Mouse (Mus musculus) frontal cortex, postnatal 25 days (tissue): ENCODE measurements around the gene Ildr2.
A peak's percentile ranks its signal among the peaks of the same experiment; 100 is the strongest.

Experiments
- DNase-seq, 2 experiments: peaks; one replicate each; pipeline ENCODE4 v3.0.0; 2022; ENCODE audit warnings: low spot score in 2 of 2

Ildr2 gene

GRCm38 (mm10) chr1:166283451-166283850 is 29.5 kb downstream of the Ildr2 start:
- no peak for DNase-seq

GRCm38 (mm10) chr1:166284390-166284789 is 30.5 kb downstream of the Ildr2 start:
- no peak for DNase-seq

- DNase-seq, result no peak
These were observed 32.3 kb downstream of the Ildr2 start for GRCm38 (mm10) chr1:166286231-166286630.

GRCm38 (mm10) chr1:166290562-166290961 is 36.6 kb downstream of the Ildr2 start:
- no peak for DNase-seq

- no peak for DNase-seq
These were observed 39.1 kb downstream of the Ildr2 start for GRCm38 (mm10) chr1:166293086-166293485.

GRCm38 (mm10) chr1:166295548-166295947 is 41.6 kb downstream of the Ildr2 start:
- no peak for DNase-seq

GRCm38 (mm10) chr1:166296371-166296770 is 42.4 kb downstream of the Ildr2 start:
- no peak for DNase-seq

GRCm38 (mm10) chr1:166296971-166297370 is 43.0 kb downstream of the Ildr2 start:
- DNase-seq, result no peak

GRCm38 (mm10) chr1:166297499-166298111 is 43.7 kb downstream of the Ildr2 start:
- no peak for DNase-seq

GRCm38 (mm10) chr1:166298884-166299283 is 44.9 kb downstream of the Ildr2 start:
- no peak for DNase-seq

GRCm38 (mm10) chr1:166299821-166300220 is 45.9 kb downstream of the Ildr2 start:
- DNase-seq, result no peak

- DNase-seq, result no peak
These were observed 46.6 kb downstream of the Ildr2 start for GRCm38 (mm10) chr1:166300526-166300925.

- no peak for DNase-seq
These were observed 50.7 kb downstream of the Ildr2 start for GRCm38 (mm10) chr1:166304352-166305240.

- DNase-seq, result no peak
These were observed 54.5 kb downstream of the Ildr2 start for GRCm38 (mm10) chr1:166308471-166308850.

GRCm38 (mm10) chr1:166308851-166309715 is 55.1 kb downstream of the Ildr2 start:
- no peak for DNase-seq

- no peak for DNase-seq
These were observed 57.2 kb downstream of the Ildr2 start for GRCm38 (mm10) chr1:166311151-166311550.

GRCm38 (mm10) chr1:166313637-166314036 is 59.7 kb downstream of the Ildr2 start:
- no peak for DNase-seq

- DNase-seq, result no peak
These were observed 61.8 kb downstream of the Ildr2 start for GRCm38 (mm10) chr1:166315706-166316105.

- peak in 1 of 2 experiments; percentile 59 for DNase-seq
These were observed 65.3 kb downstream of the Ildr2 start for GRCm38 (mm10) chr1:166319132-166319698.

- no peak for DNase-seq
These were observed 72.5 kb downstream of the Ildr2 start for GRCm38 (mm10) chr1:166326421-166326820.

GRCm38 (mm10) chr1:166330752-166331151 is 76.8 kb downstream of the Ildr2 start:
- no peak for DNase-seq

- no peak for DNase-seq
These were observed 85.2 kb downstream of the Ildr2 start for GRCm38 (mm10) chr1:166339110-166339509.
